Mouse (Mus musculus) erythroblast, embryonic 14.5 days (primary cell): ENCODE data around the gene Fam19a2.

ENCODE experiments used
- GATA1 ChIP-seq: IDR thresholded peaks from 2 replicates; pipeline ENCODE4 v1.6.1; 2012; ENCODE audit warnings: low read length, inconsistent platforms, mixed read lengths
- TAL1 ChIP-seq: IDR thresholded peaks from 3 replicates; pipeline ENCODE4 v1.6.1; 2012; ENCODE audit warnings: low read length, inconsistent platforms, mixed read lengths

GRCm38 (mm10) chr10:123595043-123595442, 331.2 kb downstream of the Fam19a2 start:
- TF ChIP-seq GATA1 = no peak
- no peak for TF ChIP-seq TAL1
